Mouse (Mus musculus) ovary, postnatal 36 days (tissue): ENCODE measurements around the gene Pllp.

Experiments used
- DNase-seq: peaks from one replicate; pipeline ENCODE4 v3.0.0; 2022; ENCODE audit warnings: low spot score, mixed read lengths

Pllp gene

GRCm38 (mm10) chr8:94649496-94649895 is 46.6 kb downstream of the Pllp start:
- no peak for DNase-seq

- no peak for DNase-seq
These were observed 49.9 kb downstream of the Pllp start for GRCm38 (mm10) chr8:94646165-94646564.

- DNase-seq, result no peak
These were observed 50.9 kb downstream of the Pllp start for GRCm38 (mm10) chr8:94645202-94645601.

GRCm38 (mm10) chr8:94641938-94642337 is 54.1 kb downstream of the Pllp start:
- DNase-seq, result no peak

- no peak for DNase-seq
These were observed 54.9 kb downstream of the Pllp start for GRCm38 (mm10) chr8:94641183-94641582.

- no peak for DNase-seq
These were observed 61.9 kb downstream of the Pllp start for GRCm38 (mm10) chr8:94634211-94634610.

GRCm38 (mm10) chr8:94633564-94634194 is 62.4 kb downstream of the Pllp start:
- DNase-seq, result no peak
